Mouse (Mus musculus): ENCODE measurements around the gene Nucb1.
"Not testable (repeated sequence)": the region's sequence is repeated elsewhere in the genome, so short reads cannot be mapped to it uniquely, and the experiment has no call there.

- TF ChIP-seq CTCF (IDR thresholded peaks at IDR 0.05; ENCODE audit: low read depth, low read length); POLR2A (IDR thresholded peaks at IDR 0.05; ENCODE audit: borderline replicate concordance, low read depth, low read length): not testable (repeated sequence)
Observed at GRCm38 (mm10) chr7:45462868-45463267, 47.3 kb downstream of the Nucb1 start.

Data from bone marrow macrophage, adult 2 months (primary cell).